Mouse (Mus musculus): ENCODE results near the gene Prss48. TPM values are rescaled to one million over a fixed set of nuclear protein-coding genes. Genes with fewer than 3 reads are reported as not detected.

Gene Prss48
- total and polyA plus RNA-seq, 3 experiments: not detected

- dilution Hi-C loops (cut with MboI; ENCODE audit: extremely low pct_ligation_motif_present, extremely low pct_unique_long_range_greater_than_20kb, low sequenced_read_pairs): no loop called here
- peaks cover 7% of the 10 kb centered on the region for H3K9me3 ChIP-seq (replicated peaks; ENCODE audit: low read length)
These were observed 45.6 kb upstream of the Prss48 start for GRCm38 (mm10) chr3:86047686-86048408.

GRCm38 (mm10) chr3:86040286-86041201, 38.3 kb upstream of the Prss48 start:
- in situ Hi-C loops (cut with MboI; ENCODE audit: low pct_ligation_motif_present, low pct_unique_long_range_greater_than_20kb, low sequenced_read_pairs) (no loop called here), dilution Hi-C loops (cut with MboI; ENCODE audit: extremely low pct_ligation_motif_present, extremely low pct_unique_long_range_greater_than_20kb, low sequenced_read_pairs) (no loop called here)
- Histone ChIP-seq H3K4me3 (replicated peaks in 1 of 3; ENCODE audit: low read depth in 2 of 3, low read length in 2 of 3, poor library complexity in 1 of 3) (peak overlapping the region in 1 of 3 experiments; percentile 29), H3K9ac (ENCODE audit: insufficient read depth, low read depth) (peak overlapping the region; percentile 48; the same call in 1 of the 2 replicates), H3K79me2 (replicated peaks; ENCODE audit: control insufficient read depth, extremely low read depth, insufficient read depth, poor library complexity, severe bottlenecking) (no peaks in the 10 kb centered on the region), H3K27ac (ENCODE audit: insufficient read depth, low read depth) (no peak overlapping the region), H3K9me3 (replicated peaks; ENCODE audit: low read length) (no peaks in the 10 kb centered on the region), H3K36me3 (replicated peaks in 1 of 2; ENCODE audit: control insufficient read depth in 1 of 2, insufficient read depth in 1 of 2, low read length in 1 of 2) (no peaks in the 10 kb centered on the region), H3K4me1 (ENCODE audit: control insufficient read depth in 1 of 2, insufficient read depth in 2 of 2) (no peaks in the 10 kb centered on the region; a peak in 1 of 4 replicates), H3K4me2 (ENCODE audit: insufficient read depth, low read depth, poor library complexity, severe bottlenecking) (peak overlapping the region; percentile 90), H3K27me3 (replicated peaks) (no peaks in the 10 kb centered on the region)
- DNase-seq (ENCODE audit: extremely low read depth): no peak
- TF ChIP-seq ELF1 (IDR thresholded peaks at IDR 0.05; ENCODE audit: low read depth, low read length): no peak
- no peak for TF ChIP-seq USF2 (conservative IDR thresholded peaks at IDR 0.05; ENCODE audit: low read depth, low read length)
- TF ChIP-seq BHLHE40 (IDR thresholded peaks at IDR 0.05; ENCODE audit: low read depth, low read length): no peak
- TF ChIP-seq TBP (conservative IDR thresholded peaks at IDR 0.05; ENCODE audit: low read depth, low read length): 0 out of 2 replicates have a peak, but pooled peaks have one; percentile 46
- peak; percentile 43; the same call in 1 of the 2 replicates for TF ChIP-seq MXI1 (IDR thresholded peaks at IDR 0.05; ENCODE audit: low read depth, low read length)
- TF ChIP-seq CHD1 (IDR thresholded peaks at IDR 0.05; ENCODE audit: low read depth, low read length): no peak
- no peak for TF ChIP-seq SMC3 (IDR thresholded peaks at IDR 0.05; ENCODE audit: low read depth, low read length)
- TF ChIP-seq JUND (conservative IDR thresholded peaks at IDR 0.05; ENCODE audit: low read depth, low read length): no peak; the same call in 1 of the 2 replicates
- TF ChIP-seq CTCF (conservative IDR thresholded peaks at IDR 0.05 in 1 of 2, IDR thresholded peaks at IDR 0.05 in 1 of 2; ENCODE audit: low read depth in 2 of 2, low read length in 2 of 2): no peak
- no peak for TF ChIP-seq POLR2AphosphoS2 (IDR thresholded peaks at IDR 0.05; ENCODE audit: low read depth, low read length)
- TF ChIP-seq ZKSCAN1 (IDR thresholded peaks at IDR 0.05; ENCODE audit: borderline replicate concordance, low read depth, low read length): no peak
- no peak for TF ChIP-seq KAT2A (IDR thresholded peaks at IDR 0.05; ENCODE audit: insufficient replicate concordance, low read length)
- no peak for TF ChIP-seq ETS1 (conservative IDR thresholded peaks at IDR 0.05; ENCODE audit: low read depth, low read length)
- no peak for TF ChIP-seq MYC (IDR thresholded peaks at IDR 0.05; ENCODE audit: low read depth, low read length)
- TF ChIP-seq UBTF (IDR thresholded peaks at IDR 0.05; ENCODE audit: low read depth, low read length): no peak
- peak; percentile 49 for TF ChIP-seq ZNF384 (IDR thresholded peaks at IDR 0.05; ENCODE audit: low read depth, low read length)
- no peak for TF ChIP-seq USF1 (IDR thresholded peaks at IDR 0.05; ENCODE audit: low read depth, low read length)
- peak; percentile 58; the same call in 1 of the 2 replicates for TF ChIP-seq SIN3A (IDR thresholded peaks at IDR 0.05; ENCODE audit: low read length)
- no peak for TF ChIP-seq PAX5 (IDR thresholded peaks at IDR 0.05; ENCODE audit: low read length)
- TF ChIP-seq E2F4 (IDR thresholded peaks at IDR 0.05; ENCODE audit: insufficient replicate concordance, low read depth, low read length): no peak
- no peak for TF ChIP-seq NELFE (IDR thresholded peaks at IDR 0.05; ENCODE audit: low read depth, low read length)
- no peak for TF ChIP-seq MAX (IDR thresholded peaks at IDR 0.05; ENCODE audit: low read length)
- no peak for TF ChIP-seq MAFK (IDR thresholded peaks at IDR 0.05; ENCODE audit: insufficient replicate concordance, low read length)
- TF ChIP-seq POLR2A (IDR thresholded peaks at IDR 0.05; ENCODE audit: low read depth, low read length): no peak
- TF ChIP-seq ZC3H11A (IDR thresholded peaks at IDR 0.05; ENCODE audit: low read depth, low read length): no peak
- no peak for TF ChIP-seq RAD21 (IDR thresholded peaks at IDR 0.05; ENCODE audit: low read depth, low read length)
- TF ChIP-seq ZMIZ1 (IDR thresholded peaks at IDR 0.05; ENCODE audit: low read depth, low read length): no peak
- TF ChIP-seq MAZ (IDR thresholded peaks at IDR 0.05; ENCODE audit: low read depth, low read length): no peak

More at GRCm38 (mm10) chr3:86047686-86048408, 45.6 kb upstream of the Prss48 start:
- TF ChIP-seq TCF12 (IDR thresholded peaks at IDR 0.05; ENCODE audit: low read depth, low read length) (no peak), CHD2 (IDR thresholded peaks at IDR 0.05; ENCODE audit: low read length) (no peak), JUN (IDR thresholded peaks at IDR 0.05; ENCODE audit: insufficient read depth, low read depth, low read length) (no peak), CTCF (conservative IDR thresholded peaks at IDR 0.05 in 1 of 2, IDR thresholded peaks at IDR 0.05 in 1 of 2; ENCODE audit: low read depth in 2 of 2, low read length in 2 of 2) (peak in 1 of 2 experiments; percentile 28; a peak in 2 of 4 replicates), USF2 (conservative IDR thresholded peaks at IDR 0.05; ENCODE audit: low read depth, low read length) (no peak), POLR2AphosphoS2 (IDR thresholded peaks at IDR 0.05; ENCODE audit: low read depth, low read length) (no peak)
- Histone ChIP-seq H3K36me3 (replicated peaks in 1 of 2; ENCODE audit: control insufficient read depth in 1 of 2, insufficient read depth in 1 of 2, low read length in 1 of 2) (no peaks in the 10 kb centered on the region), H3K27me3 (replicated peaks) (no peaks in the 10 kb centered on the region), H3K27ac (ENCODE audit: insufficient read depth, low read depth) (no peak overlapping the region), H3K9ac (ENCODE audit: insufficient read depth, low read depth) (no peak overlapping the region), H3K4me2 (ENCODE audit: insufficient read depth, low read depth, poor library complexity, severe bottlenecking) (no peak overlapping the region), H3K4me1 (ENCODE audit: control insufficient read depth in 1 of 2, insufficient read depth in 2 of 2) (no peaks in the 10 kb centered on the region), H3K4me3 (replicated peaks in 1 of 3; ENCODE audit: low read depth in 2 of 3, low read length in 2 of 3, poor library complexity in 1 of 3) (no peak overlapping the region), H3K79me2 (replicated peaks; ENCODE audit: control insufficient read depth, extremely low read depth, insufficient read depth, poor library complexity, severe bottlenecking) (no peaks in the 10 kb centered on the region)
- in situ Hi-C loops (cut with MboI; ENCODE audit: low pct_ligation_motif_present, low pct_unique_long_range_greater_than_20kb, low sequenced_read_pairs): no loop called here
- no peak for DNase-seq (ENCODE audit: extremely low read depth)
